Mouse (Mus musculus) embryo, embryonic 10.5 days (tissue): Measurements from ENCODE around the gene Olfr544.
A peak's percentile ranks its signal among the peaks of the same experiment; 100 is the strongest.

ENCODE experiments used
- DNase-seq: peaks from one replicate; pipeline ENCODE4 v3.0.0-alpha.2; 2015; ENCODE audit warnings: low spot score

Olfr544 gene

DNA sequence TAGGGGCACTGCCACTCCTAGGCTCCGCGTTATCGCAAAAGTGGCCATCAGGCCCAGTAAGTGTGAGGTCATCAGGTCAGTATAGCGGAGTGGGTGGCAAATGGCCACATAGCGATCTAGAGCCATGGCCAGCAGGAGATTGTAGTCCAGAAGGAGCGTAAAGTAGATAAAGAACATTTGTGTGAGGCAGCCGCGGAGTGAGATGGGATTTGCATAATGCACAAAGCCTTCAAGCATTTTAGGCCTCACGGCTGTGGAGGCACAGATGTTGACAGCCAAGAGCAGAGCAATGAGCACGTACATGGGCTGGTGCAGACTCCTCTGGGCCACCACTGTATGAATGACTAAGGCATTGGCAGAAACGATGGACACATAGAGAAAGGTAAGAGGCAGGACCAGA lies 10.7 kb downstream of the Olfr544 start:
- no peak for DNase-seq

DNA sequence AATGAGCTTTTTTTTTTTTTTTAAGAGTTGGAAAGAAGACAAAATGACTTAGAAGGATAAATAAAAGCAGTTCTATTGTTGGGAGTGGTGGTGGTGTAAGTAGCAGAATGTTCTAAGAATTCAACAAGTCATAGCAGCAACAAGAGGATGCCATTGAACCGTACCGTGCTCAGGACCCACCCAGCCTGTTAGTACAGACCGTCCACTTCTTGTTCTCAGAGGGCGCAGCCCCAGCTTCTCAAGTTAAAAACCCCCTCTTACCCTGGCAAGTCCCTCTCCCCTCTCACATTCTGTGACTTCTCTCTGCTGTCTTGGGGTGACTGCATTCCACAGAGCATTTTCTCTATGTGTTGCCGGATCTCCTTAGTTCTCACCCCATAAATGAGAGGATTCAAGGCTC lies 11.5 kb downstream of the Olfr544 start:
- DNase-seq = no peak

DNA sequence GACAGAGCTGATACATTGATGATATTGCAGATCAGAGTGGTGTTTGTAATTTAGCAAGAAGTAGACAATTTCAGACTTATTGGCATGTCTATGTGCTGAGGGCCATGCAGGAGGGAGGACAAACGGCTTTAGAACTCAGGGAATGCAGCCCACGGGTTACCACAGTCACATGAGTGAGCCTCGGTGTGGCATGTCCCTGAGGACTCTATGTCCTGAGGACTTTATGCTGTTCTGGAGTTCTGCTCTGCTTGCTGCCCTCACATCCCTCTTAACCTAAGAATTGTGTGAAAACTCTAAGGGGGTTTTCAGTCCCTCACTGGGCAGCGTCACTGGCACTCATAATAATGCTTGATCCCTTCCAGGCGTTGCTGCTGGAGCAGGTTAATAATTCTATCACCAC lies 15.4 kb downstream of the Olfr544 start:
- DNase-seq = no peak

DNA sequence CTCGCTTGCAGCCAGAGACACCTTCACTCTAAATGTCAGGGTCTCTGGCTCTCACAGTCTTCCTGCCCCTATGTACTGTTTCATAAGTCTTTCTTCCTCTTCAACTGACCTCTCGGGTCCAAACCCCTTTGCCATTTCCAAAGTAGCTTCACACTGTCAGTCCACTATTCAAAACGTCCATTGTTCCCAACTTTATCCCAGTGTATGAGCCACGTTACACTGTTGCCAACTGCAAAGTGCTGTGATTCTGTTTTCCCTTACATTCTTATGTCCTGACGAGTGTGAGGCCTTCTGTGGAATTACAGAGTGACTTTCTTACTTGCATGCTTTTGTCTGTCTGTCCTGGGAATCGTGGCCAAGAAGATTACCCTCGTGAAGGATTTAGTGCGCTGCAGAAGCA lies 20.5 kb downstream of the Olfr544 start:
- DNase-seq = no peak

DNA sequence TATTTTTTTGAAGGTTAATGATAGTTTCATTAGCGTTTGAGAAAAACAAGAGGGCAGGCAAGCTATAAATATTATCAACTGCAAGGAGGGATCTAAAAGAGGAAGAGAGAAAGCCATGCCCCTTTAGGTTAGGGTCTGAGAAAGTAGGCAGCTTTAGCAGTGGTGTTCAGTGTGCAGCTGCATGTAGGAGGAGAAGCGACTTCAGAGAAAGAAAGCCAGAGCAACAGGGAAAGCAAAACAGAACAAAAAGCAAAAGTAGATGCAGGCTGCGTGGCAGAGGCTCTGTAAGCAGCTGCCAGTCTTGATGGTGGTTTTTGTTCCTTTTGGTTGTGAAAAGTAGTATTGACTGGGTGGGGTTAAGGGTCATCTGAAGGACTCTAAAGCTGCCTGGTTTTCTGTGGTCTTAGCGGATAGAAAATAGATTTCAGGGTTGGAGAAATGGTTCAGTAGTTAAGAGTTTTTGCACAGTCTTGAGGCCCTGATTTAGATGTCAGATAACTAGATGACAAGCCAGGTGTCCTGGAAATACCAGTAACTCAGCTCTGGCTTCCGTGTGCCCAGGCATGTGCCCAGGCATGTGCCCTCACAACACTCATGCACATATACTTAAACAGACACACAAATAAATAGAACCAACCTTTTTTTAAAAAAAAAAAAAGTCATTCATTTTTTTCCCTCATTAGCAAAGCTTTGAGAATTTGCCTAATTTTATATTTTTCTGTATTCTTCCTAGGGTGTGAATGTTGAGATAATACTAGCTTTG lies 29.3 kb downstream of the Olfr544 start:
- no peak for DNase-seq

DNA sequence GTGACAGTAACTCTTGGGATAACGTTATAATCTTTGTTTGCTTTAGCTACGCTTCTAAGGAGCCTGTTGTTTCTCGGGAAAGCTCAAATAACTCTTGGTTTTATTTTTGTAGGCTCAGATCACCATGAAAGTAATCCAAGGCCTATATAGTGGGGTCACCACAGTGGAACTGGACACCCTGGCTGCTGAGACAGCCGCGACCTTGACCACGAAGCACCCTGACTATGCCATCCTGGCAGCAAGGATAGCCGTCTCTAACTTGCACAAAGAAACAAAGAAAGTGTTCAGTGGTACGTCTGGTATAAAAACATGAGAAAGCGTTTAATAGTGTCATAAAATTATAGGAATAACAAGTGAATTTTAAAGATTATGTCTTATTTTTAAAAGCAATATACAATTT lies 41.7 kb downstream of the Olfr544 start:
- DNase-seq = no peak

DNA sequence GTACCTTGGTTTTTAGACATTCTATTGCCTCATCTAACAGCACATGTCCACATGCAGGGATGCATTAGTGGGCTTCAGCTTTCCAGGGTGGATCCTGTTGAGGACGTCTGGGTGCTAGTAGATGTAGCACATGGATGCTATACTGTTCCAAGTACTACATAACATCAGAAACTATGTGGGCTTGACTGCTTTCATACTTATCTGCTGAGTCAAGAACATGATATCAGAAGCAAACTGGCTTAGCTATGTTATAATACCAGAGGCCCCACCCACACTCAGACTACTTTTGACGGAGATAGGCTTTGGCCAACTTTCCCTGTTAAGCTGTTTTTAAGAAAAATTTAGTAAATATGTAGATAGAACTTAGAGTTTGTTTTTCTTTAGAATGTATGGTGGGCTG lies 43.8 kb downstream of the Olfr544 start:
- no peak for DNase-seq

DNA sequence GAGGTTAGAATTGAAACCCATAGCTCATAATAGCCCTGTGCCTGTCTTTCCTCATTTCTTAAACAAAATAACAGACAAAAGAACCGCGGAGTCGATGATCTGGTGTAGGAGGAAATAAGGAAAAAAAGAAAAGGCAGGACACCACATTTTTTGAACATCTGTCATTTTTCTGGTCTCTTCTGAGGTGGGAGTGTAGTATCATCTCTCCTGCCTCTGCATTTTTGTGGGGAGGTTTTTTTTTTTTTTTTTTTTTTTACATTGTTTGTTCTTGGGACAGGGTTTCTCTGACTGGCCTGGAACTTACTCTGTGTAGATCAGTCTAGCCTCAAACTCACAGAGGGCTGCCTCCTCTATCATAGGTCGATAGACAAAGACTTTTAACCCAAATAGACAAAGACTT lies 45.7 kb downstream of the Olfr544 start:
- DNase-seq = peak; percentile 23

DNA sequence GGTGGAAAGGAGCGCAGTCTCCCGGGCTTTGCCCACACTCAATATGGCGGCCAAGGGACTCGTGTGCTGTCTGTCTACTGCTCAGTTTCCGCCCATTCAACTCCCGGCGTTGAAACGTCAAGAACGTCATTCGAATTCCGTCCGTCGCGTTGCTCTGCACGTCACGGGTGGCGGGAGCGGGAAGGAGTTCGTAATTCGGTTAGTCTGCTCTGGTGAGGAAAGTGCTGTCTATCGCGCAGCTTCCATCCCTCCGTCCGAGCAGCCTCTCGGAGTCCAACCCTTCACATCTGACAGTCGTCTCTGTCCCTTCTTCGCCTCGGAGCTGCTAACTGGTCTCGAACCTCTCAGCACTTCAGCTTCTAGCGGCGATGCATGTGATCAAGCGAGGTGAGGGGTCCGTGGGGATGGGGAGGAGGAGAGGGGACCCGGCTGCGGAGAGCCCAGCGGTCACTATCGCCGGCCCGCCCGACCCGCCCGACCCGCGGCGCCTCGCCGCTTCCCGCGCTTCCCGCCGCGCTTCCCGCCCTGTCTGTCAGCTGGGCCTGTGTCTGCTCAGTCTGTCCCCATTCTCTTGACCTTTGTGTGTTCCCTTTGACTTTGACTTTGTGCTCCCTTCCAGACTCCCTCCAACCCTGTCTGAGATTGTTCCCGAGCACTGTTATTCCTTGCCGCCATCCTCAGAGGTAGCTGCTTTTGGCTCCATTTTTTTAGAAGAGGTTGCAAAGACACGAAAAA lies 46.3 kb downstream of the Olfr544 start, which contains the start of gene Rrm1:
Gene Rrm1, plus strand, starts transcription at position 39 of the 735 bp plus-strand sequence.
- DNase-seq = peak; percentile 98

DNA sequence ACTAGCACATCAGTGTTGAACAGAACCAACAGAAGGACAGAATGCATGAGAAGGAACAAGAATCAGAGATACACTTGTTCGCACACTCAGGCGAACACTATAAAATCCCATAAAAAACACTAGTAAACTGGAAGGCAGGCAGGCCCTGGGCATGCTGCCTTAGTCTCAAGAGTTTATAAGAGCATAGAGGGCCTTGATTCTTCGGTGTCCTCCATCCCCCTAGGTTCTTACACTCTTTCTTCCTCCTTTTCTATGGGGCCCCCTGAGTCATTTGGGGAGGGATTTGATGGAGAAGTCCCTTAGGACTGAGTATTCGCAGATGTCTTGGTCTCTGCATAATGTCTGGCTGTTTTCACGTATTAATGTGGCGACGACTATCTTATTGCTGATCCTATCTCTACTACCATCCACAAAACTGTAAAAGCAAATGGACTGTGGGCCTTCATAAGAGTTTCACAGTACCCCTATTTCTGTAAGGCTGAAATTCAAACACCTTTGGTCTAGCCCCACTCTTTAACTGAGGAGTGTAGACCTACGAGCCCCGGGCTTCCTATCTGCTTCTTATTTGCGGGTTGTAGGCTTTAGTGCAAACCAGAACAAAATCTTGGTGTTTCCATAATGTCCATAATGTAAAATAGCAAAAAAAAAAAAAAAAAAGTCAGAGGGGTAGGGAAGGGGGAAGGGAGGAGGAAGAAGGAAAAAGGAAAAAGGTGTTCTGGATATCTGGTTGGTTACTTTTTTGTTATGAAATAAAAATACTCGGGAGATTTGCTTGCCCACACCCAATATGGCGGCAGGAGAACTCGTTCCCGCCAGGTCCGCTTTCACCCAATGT lies 47.1 kb downstream of the Olfr544 start:
- DNase-seq = peak; percentile 14

DNA sequence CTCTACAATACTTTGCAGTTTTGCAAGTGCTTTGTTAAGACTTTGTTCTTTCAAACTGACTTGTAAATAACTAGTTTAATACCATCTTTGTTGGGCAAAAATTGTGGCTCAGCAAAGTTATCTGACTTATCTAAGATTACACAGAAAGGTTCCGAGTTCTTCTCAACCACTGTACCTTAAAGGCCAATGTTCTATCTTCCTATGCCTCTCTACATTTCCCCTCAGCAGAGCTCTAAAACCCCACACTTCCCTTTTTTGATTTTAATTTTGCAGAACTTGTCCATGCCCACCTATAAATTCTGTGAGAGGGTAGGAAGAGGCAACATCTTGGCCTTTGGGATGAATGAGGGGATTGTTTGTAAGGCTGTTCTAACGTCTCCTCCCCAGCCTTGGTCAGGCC lies 53.8 kb downstream of the Olfr544 start:
- no peak for DNase-seq
